Mouse (Mus musculus) lung, adult 2 months (tissue): ENCODE data around the gene Strn4.

Experiments used
- CTCF ChIP-seq: fragments of 200-500 bp; IDR thresholded peaks from 2 replicates; pipeline ENCODE4 v1.5.1; 2011; ENCODE audit warnings: mild to moderate bottlenecking, low read length, control low read depth; ENCODE audit not compliant: insufficient read depth
- POLR2A ChIP-seq: fragments of 200-500 bp; IDR thresholded peaks from 2 replicates; pipeline ENCODE4 v1.6.1; 2011; ENCODE audit warnings: low read depth, mild to moderate bottlenecking, control low read depth, low read length, borderline replicate concordance; ENCODE audit errors: extremely low read depth

DNA sequence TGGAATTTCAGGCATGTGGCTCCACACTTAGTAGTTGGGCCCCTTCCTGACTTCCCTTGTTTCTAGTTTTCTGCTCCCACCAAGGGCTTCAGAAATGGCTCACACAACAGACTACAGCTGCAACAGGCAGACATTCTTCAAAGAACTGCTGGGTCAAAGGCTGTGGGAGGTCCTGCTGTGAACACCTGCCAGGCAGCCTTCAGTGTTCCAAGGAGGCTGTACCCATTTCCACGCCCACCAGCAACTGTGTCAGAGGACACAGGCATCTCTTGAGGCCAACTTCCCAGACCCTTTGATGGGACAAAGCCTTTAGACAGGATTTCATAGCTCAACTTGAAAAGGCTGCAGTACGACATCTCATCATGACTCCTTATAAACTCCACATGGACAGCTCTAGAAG lies 49.2 kb upstream of the Strn4 start:
- no peak for TF ChIP-seq CTCF
- TF ChIP-seq POLR2A: no peak
